Mouse (Mus musculus): ENCODE measurements around the gene Dnaaf3.

The Dnaaf3 gene

GRCm38 (mm10) chr7:4499034-4499433, 33.2 kb downstream of the Dnaaf3 start:
- no peak for DNase-seq (ENCODE audit: low spot score in 2 of 2)

- peak; percentile 92 to 93 for DNase-seq (ENCODE audit: low spot score in 2 of 2)
Measured at GRCm38 (mm10) chr7:4498251-4498650, 34.0 kb downstream of the Dnaaf3 start.

- DNase-seq (ENCODE audit: low spot score in 2 of 2), result no peak
Measured at GRCm38 (mm10) chr7:4497271-4497903, 34.9 kb downstream of the Dnaaf3 start.

GRCm38 (mm10) chr7:4496468-4496867, 35.8 kb downstream of the Dnaaf3 start:
- DNase-seq (ENCODE audit: low spot score in 2 of 2), result no peak

- no peak for DNase-seq (ENCODE audit: low spot score in 2 of 2)
Measured at GRCm38 (mm10) chr7:4493991-4494390, 38.3 kb downstream of the Dnaaf3 start.

GRCm38 (mm10) chr7:4492284-4493224, 39.7 kb downstream of the Dnaaf3 start:
- DNase-seq (ENCODE audit: low spot score in 2 of 2), result peak; percentile 63 to 80

- peak; percentile 73 to 85 for DNase-seq (ENCODE audit: low spot score in 2 of 2)
Measured at GRCm38 (mm10) chr7:4491308-4491707, 40.9 kb downstream of the Dnaaf3 start.

GRCm38 (mm10) chr7:4482281-4482680, 50.0 kb downstream of the Dnaaf3 start:
- no peak for DNase-seq (ENCODE audit: low spot score in 2 of 2)

- no peak for DNase-seq (ENCODE audit: low spot score in 2 of 2)
Measured at GRCm38 (mm10) chr7:4479674-4480073, 52.6 kb downstream of the Dnaaf3 start.

- no peak for DNase-seq (ENCODE audit: low spot score in 2 of 2)
Measured at GRCm38 (mm10) chr7:4478796-4479291, 53.4 kb downstream of the Dnaaf3 start.

GRCm38 (mm10) chr7:4478021-4478795, 54.0 kb downstream of the Dnaaf3 start:
- DNase-seq (ENCODE audit: low spot score in 2 of 2), result peak; percentile 89 to 92

- no peak for DNase-seq (ENCODE audit: low spot score in 2 of 2)
Measured at GRCm38 (mm10) chr7:4473940-4474339, 58.3 kb downstream of the Dnaaf3 start.

All from heart, adult 9 months (tissue).